Mouse (Mus musculus) megakaryocyte progenitor cell, adult 5-6 weeks (primary cell): ENCODE results near the gene Pou6f1. TPM values are rescaled to one million over a fixed set of nuclear protein-coding genes. Genes with fewer than 3 reads are reported as not detected.
A peak's percentile ranks its signal among the peaks of the same experiment; 100 is the strongest.

Source experiments
- ATAC-seq: replicated peaks from 2 replicates; pipeline ENCODE4 v1.8.0; 2016; ENCODE audit warnings: mild to moderate bottlenecking, moderate TSS enrichment, inconsistent platforms; ENCODE audit not compliant: poor library complexity
- total RNA-seq, 2 experiments: library from RNA; stranded (forward) in 1 of 2; stranded (reverse) in 1 of 2; fragments of 157-497, 149-512 nt in 1 of 2; fragments of 200-1000 nt in 1 of 2; gene quantifications; 2 replicates each; pipeline versions ENCODE4 v1.2.3 to v1.2.4; 2015 to 2017

The Pou6f1 gene
- total RNA-seq (2015): 0.02 and 0.49 TPM in 2 replicates
- 0.78 TPM in 1 of 2 replicates, not detected in the other for total RNA-seq (2017)

- ATAC-seq: no peak
These were observed at the start of gene Pou6f1 for GRCm38 (mm10) chr15:100599276-100600046. Gene Pou6f1, minus strand, starts transcription at chr15:100599984.

GRCm38 (mm10) chr15:100646161-100646560 is 46.4 kb upstream of the Pou6f1 start:
- ATAC-seq: no peak

GRCm38 (mm10) chr15:100642451-100642850 is 42.7 kb upstream of the Pou6f1 start:
- ATAC-seq: no peak

- ATAC-seq: no peak
These were observed 41.5 kb upstream of the Pou6f1 start for GRCm38 (mm10) chr15:100641226-100641810.

GRCm38 (mm10) chr15:100639972-100640750 is 40.4 kb upstream of the Pou6f1 start:
- ATAC-seq: no peak

GRCm38 (mm10) chr15:100637661-100638060 is 37.9 kb upstream of the Pou6f1 start:
- peak; percentile 61 for ATAC-seq

GRCm38 (mm10) chr15:100636700-100637501 is 37.1 kb upstream of the Pou6f1 start, which contains the start of gene Smagp:
Gene Smagp, minus strand, starts transcription at chr15:100636940.
- peak; percentile 11; the same call in 1 of the 2 replicates for ATAC-seq

GRCm38 (mm10) chr15:100635851-100636645 is 36.3 kb upstream of the Pou6f1 start:
- ATAC-seq: no peak

GRCm38 (mm10) chr15:100635239-100635638 is 35.5 kb upstream of the Pou6f1 start:
- peak; percentile 9 for ATAC-seq

- no peak for ATAC-seq
These were observed 33.6 kb upstream of the Pou6f1 start for GRCm38 (mm10) chr15:100633341-100633740.

GRCm38 (mm10) chr15:100632323-100632722 is 32.5 kb upstream of the Pou6f1 start:
- no peak for ATAC-seq

- peak; percentile 63 for ATAC-seq
These were observed 31.8 kb upstream of the Pou6f1 start for GRCm38 (mm10) chr15:100631454-100632170.

GRCm38 (mm10) chr15:100630126-100630525 is 30.3 kb upstream of the Pou6f1 start:
- ATAC-seq: no peak

GRCm38 (mm10) chr15:100628797-100629196 is 29.0 kb upstream of the Pou6f1 start:
- no peak for ATAC-seq

GRCm38 (mm10) chr15:100627774-100628370 is 28.1 kb upstream of the Pou6f1 start:
- no peak for ATAC-seq

GRCm38 (mm10) chr15:100627287-100627686 is 27.5 kb upstream of the Pou6f1 start:
- ATAC-seq: peak; percentile 53

- no peak for ATAC-seq
These were observed 24.7 kb upstream of the Pou6f1 start for GRCm38 (mm10) chr15:100624435-100624834.

GRCm38 (mm10) chr15:100623754-100624153 is 24.0 kb upstream of the Pou6f1 start:
- ATAC-seq: no peak

GRCm38 (mm10) chr15:100622164-100622563 is 22.4 kb upstream of the Pou6f1 start:
- ATAC-seq: peak; percentile 45
